Mouse (Mus musculus) neutrophil, adult 83 days (primary cell): Measurements from ENCODE around the gene Cyp2ab1. TPM values are rescaled to one million over a fixed set of nuclear protein-coding genes. Genes with fewer than 3 reads are reported as not detected.

Experiments
- total RNA-seq, 2 experiments: library from RNA; stranded (reverse); gene quantifications; one replicate each; pipeline ENCODE4 v1.2.4; 2023

The Cyp2ab1 gene
- 1 to 10 TPM; 4.9 to 6.6 TPM for total RNA-seq

GRCm38 (mm10) chr16:20325286-20325685 is at the start of gene Cyp2ab1:
Gene Cyp2ab1 (minus strand): TSS chr16:20325404.

GRCm38 (mm10) chr16:20301770-20302649 is 23.2 kb downstream of the Cyp2ab1 start, which contains the start of gene Parl:
Gene Parl (minus strand): TSS chr16:20302387.

Other genes starting within 250 kb of the Cyp2ab1 start
- 10 to 100 TPM; 96.3 to 98.4 TPM for gene Klhl24, start 227.9 kb downstream of the Cyp2ab1 start, total RNA-seq
- gene Yeats2, start 184.3 kb downstream of the Cyp2ab1 start, total RNA-seq: 10 to 100 TPM; 24.2 to 30.0 TPM
- not detected for gene Map6d1, start 84.0 kb downstream of the Cyp2ab1 start, total RNA-seq
- gene Parl, start 23.0 kb downstream of the Cyp2ab1 start, total RNA-seq: 10 to 100 TPM; 53.9 to 58.1 TPM
- 100 to 1,000 TPM in 1 of 2 experiments, 10 to 100 TPM in 1; 83.4 to 102 TPM for gene Abcc5, start 101.0 kb upstream of the Cyp2ab1 start, total RNA-seq
- gene Eif2b5, start 173.4 kb upstream of the Cyp2ab1 start, total RNA-seq: 10 to 100 TPM; 22.6 to 22.8 TPM
- 10 to 100 TPM; 26.5 to 28.0 TPM for gene Dvl3, start 191.6 kb upstream of the Cyp2ab1 start, total RNA-seq
- 100 to 1,000 TPM; 190 to 204 TPM for gene Ap2m1, start 210.1 kb upstream of the Cyp2ab1 start, total RNA-seq
- 10 to 100 TPM; 45.4 to 46.1 TPM for gene Abcf3, start 223.2 kb upstream of the Cyp2ab1 start, total RNA-seq